Mouse (Mus musculus): ENCODE results near the gene Myom1.

Myom1 gene

DNA sequence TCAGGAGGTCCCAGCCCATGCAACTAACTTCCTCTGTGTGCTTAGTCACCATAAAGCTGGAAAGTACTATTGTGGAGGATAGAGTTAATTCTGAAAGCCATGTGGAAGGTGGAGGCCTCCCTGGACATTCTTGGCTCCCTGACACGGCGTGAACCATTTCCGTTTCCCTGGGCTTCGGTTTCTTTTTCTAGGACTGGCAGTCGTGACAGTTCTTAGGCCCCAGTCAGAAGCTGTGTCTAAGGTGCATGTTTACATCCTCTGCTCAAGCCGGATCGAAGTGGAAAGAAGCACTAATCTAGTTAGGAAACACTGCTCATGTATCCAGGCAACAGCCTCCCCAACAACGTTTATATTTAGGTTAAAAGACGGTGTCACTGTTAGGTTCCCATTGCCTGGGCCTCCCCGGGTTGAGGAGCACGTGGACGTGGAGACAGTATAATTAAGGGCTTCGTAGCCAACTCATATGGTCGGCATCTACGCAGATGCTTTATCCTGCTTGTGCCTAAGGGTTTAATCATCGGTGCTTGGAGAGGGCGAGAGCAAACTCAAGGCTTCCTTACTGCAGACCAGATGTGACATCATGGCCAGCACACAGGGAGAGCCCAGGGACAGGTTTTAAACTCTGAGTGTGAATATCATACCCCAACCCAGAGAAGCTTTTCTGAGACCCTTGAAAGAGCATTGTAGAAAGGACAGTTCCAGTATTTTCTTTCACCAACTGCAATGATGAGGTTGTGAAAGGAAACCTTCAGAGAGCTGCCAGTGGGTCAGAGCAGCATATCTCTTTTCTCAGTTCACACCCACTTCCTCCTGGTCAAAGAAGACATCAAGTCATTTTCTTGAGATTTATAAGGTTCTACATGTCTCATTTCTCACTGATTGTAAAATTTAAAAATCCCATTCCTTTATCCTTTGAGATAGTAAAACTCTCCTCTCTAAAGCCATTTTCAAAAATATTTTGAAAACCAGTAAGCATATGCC, 100.4 kb downstream of the Myom1 start:
- peak in 1 of 2 experiments; percentile 16 for DNase-seq (ENCODE audit: low spot score in 2 of 2)

GRCm38 (mm10) chr17:71105297-71105696, 102.9 kb downstream of the Myom1 start:
- no peak for DNase-seq (ENCODE audit: low spot score in 2 of 2)

GRCm38 (mm10) chr17:71106250-71106649, 103.8 kb downstream of the Myom1 start:
- no peak for DNase-seq (ENCODE audit: low spot score in 2 of 2)

GRCm38 (mm10) chr17:71110753-71111265, 108.4 kb downstream of the Myom1 start:
- no peak for DNase-seq (ENCODE audit: low spot score in 2 of 2)

GRCm38 (mm10) chr17:71112689-71113088, 110.3 kb downstream of the Myom1 start:
- DNase-seq (ENCODE audit: low spot score in 2 of 2): no peak

GRCm38 (mm10) chr17:71114282-71114681, 111.8 kb downstream of the Myom1 start:
- no peak for DNase-seq (ENCODE audit: low spot score in 2 of 2)

DNA sequence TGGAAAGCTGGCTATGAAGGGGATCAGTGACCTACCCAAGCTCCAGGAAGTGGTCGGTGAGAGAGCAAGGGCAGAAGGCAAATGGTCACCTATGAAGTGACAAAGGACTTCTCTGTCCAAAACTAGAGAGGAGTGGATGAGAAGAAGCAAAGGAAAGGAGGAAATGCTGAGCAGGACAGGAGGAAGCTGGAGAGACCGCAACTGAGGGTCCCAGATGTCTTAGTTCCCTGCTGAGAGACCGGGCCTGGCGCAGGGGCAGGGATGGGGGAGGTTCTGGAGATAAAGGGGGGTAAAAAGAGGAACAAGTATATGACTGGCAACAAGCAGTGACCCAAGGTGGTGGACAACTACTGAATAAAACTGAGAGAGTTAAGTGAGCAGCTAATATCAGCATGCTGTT, 115.5 kb downstream of the Myom1 start:
- DNase-seq (ENCODE audit: low spot score in 2 of 2): no peak

DNA sequence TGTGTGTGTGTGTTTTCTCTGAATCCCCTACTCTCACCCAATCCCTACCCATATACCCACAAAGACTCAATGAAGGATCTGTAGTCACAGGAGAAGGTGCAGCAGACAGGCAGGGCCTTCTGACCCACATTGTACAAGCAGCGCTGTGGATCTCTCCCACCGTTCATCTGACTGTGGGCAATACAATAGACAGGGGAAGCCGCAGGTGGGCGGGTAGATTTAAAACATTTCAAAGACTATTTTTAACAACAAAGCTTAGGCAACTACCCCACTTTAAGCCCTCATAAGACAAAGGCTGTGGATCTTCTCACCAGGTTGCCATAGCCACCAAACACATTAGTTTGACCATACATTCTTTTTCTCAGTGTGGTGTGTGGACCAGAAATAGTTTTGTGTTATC, 116.2 kb downstream of the Myom1 start:
- DNase-seq (ENCODE audit: low spot score in 2 of 2): no peak

GRCm38 (mm10) chr17:71120626-71121025, 118.2 kb downstream of the Myom1 start:
- no peak for DNase-seq (ENCODE audit: low spot score in 2 of 2)

- DNase-seq (ENCODE audit: low spot score in 2 of 2): no peak
Measured at GRCm38 (mm10) chr17:71124061-71124670, 121.7 kb downstream of the Myom1 start.

GRCm38 (mm10) chr17:71124674-71125073, 122.2 kb downstream of the Myom1 start:
- no peak for DNase-seq (ENCODE audit: low spot score in 2 of 2)

GRCm38 (mm10) chr17:71125519-71125918, 123.1 kb downstream of the Myom1 start:
- DNase-seq (ENCODE audit: low spot score in 2 of 2): peak in 1 of 2 experiments; percentile 68

- no peak for DNase-seq (ENCODE audit: low spot score in 2 of 2)
Measured at GRCm38 (mm10) chr17:71126001-71126400, 123.6 kb downstream of the Myom1 start.

- DNase-seq (ENCODE audit: low spot score in 2 of 2): no peak
Measured at GRCm38 (mm10) chr17:71127464-71128110, 125.2 kb downstream of the Myom1 start.

- peak in 1 of 2 experiments; percentile 51 for DNase-seq (ENCODE audit: low spot score in 2 of 2)
Measured at GRCm38 (mm10) chr17:71129489-71130261, 127.2 kb downstream of the Myom1 start.

DNA sequence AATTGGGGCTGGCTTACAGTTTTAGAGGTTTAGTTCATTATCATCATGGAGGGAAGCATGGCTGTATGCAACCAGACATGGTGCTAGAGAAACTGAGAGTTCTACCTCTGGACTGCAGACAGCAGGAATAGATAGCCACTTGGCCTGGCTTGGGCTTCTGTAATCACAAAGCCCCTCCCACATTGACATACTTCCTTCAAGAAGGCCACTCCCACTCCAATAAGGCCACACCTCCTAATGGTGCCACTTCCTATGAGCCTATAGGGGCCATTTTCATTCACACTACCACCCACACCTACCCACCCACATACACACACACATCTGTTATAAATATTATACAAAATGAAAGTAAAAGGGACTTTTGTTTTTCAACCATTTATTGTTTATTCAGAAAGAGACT, 129.8 kb downstream of the Myom1 start:
- no peak for DNase-seq (ENCODE audit: low spot score in 2 of 2)

- DNase-seq (ENCODE audit: low spot score in 2 of 2): no peak
Measured at GRCm38 (mm10) chr17:71132856-71133439, 130.5 kb downstream of the Myom1 start.

DNA sequence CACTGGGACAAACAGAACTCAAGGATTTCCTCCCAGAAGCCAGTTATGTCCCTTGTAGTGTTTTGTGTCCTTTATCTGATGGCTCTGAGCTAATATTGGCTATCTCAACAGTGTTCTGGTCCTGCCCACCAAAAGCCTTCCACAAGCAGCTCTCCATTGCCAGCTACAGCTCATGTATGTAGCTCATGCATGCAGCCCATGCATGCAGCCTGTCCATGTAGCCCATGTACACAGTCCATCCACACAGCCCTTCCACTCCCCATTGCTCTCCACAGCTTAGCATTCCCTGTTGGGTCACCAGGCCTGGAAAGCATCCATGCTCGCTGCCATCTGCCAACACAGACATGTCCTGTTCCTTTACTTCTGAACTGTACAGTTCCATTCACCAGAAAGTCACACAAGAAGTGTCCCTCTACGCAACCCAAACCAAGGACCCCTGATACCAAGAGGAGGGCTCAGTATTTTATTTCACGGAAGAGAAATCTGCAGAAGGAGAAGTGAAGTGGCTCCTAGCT, 132.1 kb downstream of the Myom1 start:
- no peak for DNase-seq (ENCODE audit: low spot score in 2 of 2)

DNA sequence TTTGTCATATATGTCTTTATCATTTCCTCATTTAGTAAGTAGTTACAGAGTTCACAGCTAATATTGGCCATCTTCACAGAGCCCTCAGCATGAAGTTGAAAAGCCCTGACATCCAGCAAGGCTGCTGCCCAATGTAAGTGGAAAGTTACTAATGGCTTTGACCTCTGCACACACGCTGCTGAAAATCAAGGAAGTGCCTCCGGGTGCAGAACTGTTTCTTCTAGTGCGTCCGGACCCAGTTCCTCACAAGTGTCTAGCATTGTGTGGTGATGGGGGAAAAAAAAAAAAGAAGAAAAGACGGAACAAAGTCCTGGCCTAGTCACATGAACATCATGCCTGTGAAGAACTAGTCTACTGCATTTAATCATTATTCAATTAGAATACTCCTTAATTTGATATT, 132.7 kb downstream of the Myom1 start:
- no peak for DNase-seq (ENCODE audit: low spot score in 2 of 2)

- DNase-seq (ENCODE audit: low spot score in 2 of 2): no peak
Measured at GRCm38 (mm10) chr17:71135866-71136265, 133.4 kb downstream of the Myom1 start.
